Mouse (Mus musculus) cerebellum, adult 2 months (tissue): ENCODE measurements at regions not wholly inside any gene's neighbourhood (a gene's known extent, or its start where the extent isn't known, plus 50 kb on each side); places are given as distances from the start of the nearest gene placed in this dataset.

Experiments
- CTCF ChIP-seq: fragments of 200-500 bp; IDR thresholded peaks from 2 replicates; pipeline ENCODE4 v1.5.1; 2011; ENCODE audit warnings: low read depth, mild to moderate bottlenecking, control low read depth, low read length, moderate library complexity, borderline replicate concordance; ENCODE audit not compliant: insufficient read depth
- POLR2A ChIP-seq: fragments of 200-500 bp; IDR thresholded peaks from 2 replicates; pipeline ENCODE4 v1.6.1; 2011; ENCODE audit warnings: low read length, control low read depth, borderline replicate concordance; ENCODE audit not compliant: insufficient read depth

DNA sequence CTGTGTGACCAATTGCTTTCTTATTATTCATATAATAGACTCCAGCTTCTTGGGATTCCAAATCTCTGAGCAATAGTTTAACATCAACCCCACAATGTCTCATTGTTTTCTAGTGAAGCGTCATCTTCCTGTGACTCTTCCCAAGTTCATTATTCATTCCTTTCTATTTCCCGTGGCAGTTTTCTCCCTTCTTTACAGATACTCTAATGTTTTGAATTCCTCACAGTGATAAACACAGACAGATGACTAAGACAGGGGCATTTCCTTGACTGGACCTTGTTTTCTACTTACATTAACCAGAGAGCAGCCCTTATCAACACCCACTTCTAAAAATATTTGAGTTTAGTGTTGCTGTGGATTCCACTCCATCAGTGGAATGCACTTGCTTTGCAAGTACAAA lies 73.8 kb downstream of the Fbxo4 start:
- no peak for TF ChIP-seq POLR2A
- no peak for TF ChIP-seq CTCF
